Mouse (Mus musculus) testis, adult 2 months (tissue): Measurements from ENCODE around the gene Dyx1c1.

Experiments used
- CTCF ChIP-seq: fragments of 200-500 bp; IDR thresholded peaks from 2 replicates; pipeline ENCODE4 v1.5.1; 2012; ENCODE audit warnings: low read depth, mild to moderate bottlenecking, inconsistent platforms, low read length, moderate library complexity; ENCODE audit not compliant: control insufficient read depth, insufficient read depth, insufficient replicate concordance
- POLR2A ChIP-seq: fragments of 200-500 bp; IDR thresholded peaks from 2 replicates; pipeline ENCODE4 v1.6.1; 2012; ENCODE audit warnings: low read depth, mild to moderate bottlenecking, inconsistent platforms, low read length, moderate library complexity; ENCODE audit not compliant: control insufficient read depth

DNA sequence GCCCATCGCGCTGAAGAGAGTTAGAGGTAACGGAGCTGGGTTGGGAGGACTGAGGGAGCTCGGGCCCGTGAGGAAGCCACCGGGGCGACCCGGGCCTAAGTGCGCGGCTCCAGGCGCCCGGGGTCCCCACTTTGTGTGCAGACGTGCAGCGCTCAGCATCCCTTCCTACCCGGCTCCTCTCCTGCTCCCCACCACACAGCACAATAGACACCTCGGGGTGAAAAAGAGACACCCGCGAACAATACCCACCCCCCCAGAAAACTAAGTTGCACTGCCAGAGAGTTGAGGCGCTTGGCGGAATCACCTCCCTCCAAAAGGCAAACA is 32.7 kb upstream of the Dyx1c1 start:
- no peak for TF ChIP-seq CTCF
- no peak for TF ChIP-seq POLR2A
